In the genomic region with DNA sequence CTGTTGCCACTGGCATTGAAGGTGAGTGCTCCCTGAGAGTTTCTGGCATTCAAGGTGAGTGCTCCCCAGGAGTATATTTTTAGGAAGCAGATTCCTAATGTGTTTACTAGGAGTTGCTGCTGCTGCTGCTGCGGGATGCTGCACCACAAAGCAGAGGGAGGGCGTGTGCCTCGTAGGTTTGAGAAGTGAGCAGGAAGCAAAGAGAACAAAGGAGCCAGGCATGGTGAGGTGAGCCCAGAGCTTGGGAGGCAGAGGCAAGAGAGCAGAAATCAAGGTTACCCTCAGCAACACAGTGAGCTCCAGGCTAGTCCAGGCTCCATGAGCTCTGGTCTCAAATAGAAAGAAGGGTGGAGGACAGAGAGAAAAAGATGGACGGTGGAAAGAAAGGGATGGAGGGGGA, we compare ENCODE assay signal across 30 mouse cellular contexts. TPM values are rescaled to one million over a fixed set of nuclear protein-coding genes. Genes with fewer than 3 reads are reported as not detected.
DNase-seq lines count a peak whose midpoint lies in the region; ATAC-seq and TF ChIP-seq lines count a peak whose summit lies in the region.
"Had no signal": no experiment of that assay in that cellular context is flagged by ENCODE, and none has a peak within 500 bp of the region (broad histone marks: within the 10 kb centered on the region; RNA-seq: fewer than 3 reads in every experiment).

No protein-coding gene starts in this region.

- H3K4me3 ChIP-seq in lung, embryonic 14.5 days (ENCODE audit: low read depth, low read length): no peak overlapping the region
- H3K4me3 ChIP-seq in E14TG2a.4 (replicated peaks; ENCODE audit: low read length): peak overlapping the region; percentile 41
- H3K4me3 ChIP-seq in stomach, embryonic 16.5 days (replicated peaks; ENCODE audit: low read length): no peak overlapping the region
- H3K4me3 ChIP-seq: embryonic facial prominence, embryonic 13.5 days; forebrain, embryonic 10.5 days; forebrain, embryonic 15.5 days; gastrocnemius, adult 2 months; hindbrain, embryonic 10.5 days; limb, embryonic 15.5 days; liver, embryonic 13.5 days; midbrain, embryonic 10.5 days; myocyte; neural tube, embryonic 13.5 days had no signal

- 0 out of 2 replicates have a peak overlapping the region, but pooled peaks have one; percentile 13 for H3K9ac ChIP-seq in lung, embryonic 14.5 days
- peak overlapping the region; percentile 23; the same call in 1 of the 2 replicates for H3K9ac ChIP-seq in stomach, embryonic 16.5 days (ENCODE audit: low read length)
- H3K9ac ChIP-seq: embryonic facial prominence, embryonic 13.5 days; forebrain, embryonic 15.5 days; limb, embryonic 15.5 days; liver, embryonic 13.5 days; neural tube, embryonic 13.5 days had no signal

- H3K36me3 ChIP-seq in lung, embryonic 14.5 days (ENCODE audit: insufficient read depth): peaks cover 55% of the 10 kb centered on the region
- peaks cover 66% of the 10 kb centered on the region for H3K36me3 ChIP-seq in E14TG2a.4 (ENCODE audit: insufficient read depth, low read length)
- 0 out of 2 replicates have a peak, but pooled peaks cover 3% of the 10 kb centered on the region for H3K36me3 ChIP-seq in stomach, embryonic 16.5 days (ENCODE audit: control insufficient read depth, insufficient read depth, low read length)

- ATAC-seq in lung, embryonic 14.5 days (ENCODE audit: insufficient read depth): no peak
- peak; percentile 53; the same call in 1 of the 2 replicates for ATAC-seq in stomach, embryonic 16.5 days (ENCODE audit: insufficient read depth, low FRiP score)
- ATAC-seq: forebrain, embryonic 15.5 days; hindbrain, embryonic 16.5 days had no signal

- H3K4me1 ChIP-seq in lung, embryonic 14.5 days (ENCODE audit: insufficient read depth): no peaks in the 10 kb centered on the region
- peaks cover 27% of the 10 kb centered on the region for H3K4me1 ChIP-seq in E14TG2a.4 (replicated peaks; ENCODE audit: low read depth, low read length)
- H3K4me1 ChIP-seq in stomach, embryonic 16.5 days (ENCODE audit: control insufficient read depth, insufficient read depth, low read length): 0 out of 2 replicates have a peak, but pooled peaks cover 4% of the 10 kb centered on the region
- H3K4me1 ChIP-seq: embryonic facial prominence, embryonic 13.5 days; forebrain, embryonic 10.5 days; forebrain, embryonic 15.5 days; hindbrain, embryonic 10.5 days; limb, embryonic 15.5 days; midbrain, embryonic 10.5 days; neural tube, embryonic 13.5 days had no signal

- H3K27ac ChIP-seq in lung, embryonic 14.5 days (ENCODE audit: low read depth): peak overlapping the region; percentile 91
- H3K27ac ChIP-seq in stomach, embryonic 16.5 days (ENCODE audit: low read length): peak overlapping the region; percentile 87
- H3K27ac ChIP-seq: forebrain, embryonic 10.5 days; forebrain, embryonic 15.5 days; gastrocnemius, adult 2 months; hindbrain, embryonic 10.5 days; kidney, postnatal 0 days; limb, embryonic 15.5 days; liver, embryonic 13.5 days; midbrain, embryonic 10.5 days; neural tube, embryonic 13.5 days had no signal

- no peak overlapping the region for H3K4me2 ChIP-seq in lung, embryonic 14.5 days
- H3K4me2 ChIP-seq in stomach, embryonic 16.5 days (ENCODE audit: low read depth, low read length): peak overlapping the region; percentile 3; the same call in 1 of the 2 replicates
- H3K4me2 ChIP-seq: embryonic facial prominence, embryonic 13.5 days; forebrain, embryonic 15.5 days; limb, embryonic 15.5 days; liver, embryonic 13.5 days; neural tube, embryonic 13.5 days had no signal

- no peak for TF ChIP-seq CTCF in lung, embryonic 14.5 days (IDR thresholded peaks at IDR 0.05; ENCODE audit: low read depth)
- TF ChIP-seq CTCF in E14TG2a.4 (conservative IDR thresholded peaks at IDR 0.05; ENCODE audit: low read length): no peak

- 50% methylated on average over 4 of the region's 4 CpGs for WGBS in lung, embryonic 14.5 days
- whole genome bisulfite sequencing in stomach, embryonic 16.5 days: 53% methylated on average over 4 of the region's 4 CpGs

- H3K9me3 ChIP-seq in lung, embryonic 14.5 days (ENCODE audit: low read depth, low read length): no peaks in the 10 kb centered on the region
- peaks cover 7% of the 10 kb centered on the region for H3K9me3 ChIP-seq in E14TG2a.4 (ENCODE audit: low read length)
- H3K9me3 ChIP-seq in stomach, embryonic 16.5 days (replicated peaks; ENCODE audit: control insufficient read depth, low read length): no peaks in the 10 kb centered on the region
- H3K9me3 ChIP-seq: embryonic facial prominence, embryonic 13.5 days; forebrain, embryonic 10.5 days; forebrain, embryonic 15.5 days; hindbrain, embryonic 10.5 days; limb, embryonic 15.5 days; liver, embryonic 13.5 days; midbrain, embryonic 10.5 days; neural tube, embryonic 13.5 days had no signal

- no peak for DNase-seq in lung, embryonic 14.5 days
- DNase-seq in lung, postnatal 10 days: no peak
- DNase-seq in R1 (ENCODE audit: low read depth, low spot score): peak; percentile 75
- DNase-seq in kidney, adult 11 months: no peak
- no peak for DNase-seq in spleen, adult 18-20 months
- DNase-seq: adrenal gland, postnatal 25 days; cerebellum, adult 18-20 months; cerebellum, postnatal 10 days; gastrocnemius, adult 2 months; gastrocnemius, postnatal 36 days; heart, postnatal 14 days; kidney, adult 2 months; kidney, postnatal 4 days; liver, embryonic 13.5 days; lung, adult 2 months; right cerebral cortex, postnatal 4 days; thymus, adult 18-20 months; thymus, postnatal 25 days had no signal

- no peaks in the 10 kb centered on the region for H3K27me3 ChIP-seq in lung, embryonic 14.5 days (ENCODE audit: insufficient read depth, low read length)
- no peaks in the 10 kb centered on the region for H3K27me3 ChIP-seq in E14TG2a.4 (ENCODE audit: insufficient read depth, low read length)
- no peaks in the 10 kb centered on the region for H3K27me3 ChIP-seq in stomach, embryonic 16.5 days (ENCODE audit: control insufficient read depth, insufficient read depth, low read length)
- H3K27me3 ChIP-seq: embryonic facial prominence, embryonic 13.5 days; forebrain, embryonic 15.5 days; limb, embryonic 15.5 days; liver, embryonic 13.5 days; neural tube, embryonic 13.5 days had no signal

RNA-seq across cellular contexts. Expression of gene Pitpnm2, which starts 13.7 kb away (rescaled TPM):
- polyA plus RNA-seq in lung, embryonic 14.5 days (2014; fragmentation: Nextera tagmentation; extraction: Ambion mirVana): 8.8 and 9.8 TPM in 2 replicates
- 2.4 and 2.6 TPM in 2 replicates for polyA plus RNA-seq in stomach, embryonic 16.5 days (2015; fragmentation: Nextera tagmentation; extraction: Ambion mirVana)
